Mouse (Mus musculus): ENCODE data around the gene Iqsec1.

Gene Iqsec1

GRCm38 (mm10) chr6:90786589-90786988 lies 201.9 kb downstream of the Iqsec1 start:
- DNase-seq (ENCODE audit: low spot score in 2 of 2): no peak

GRCm38 (mm10) chr6:90783945-90784344 lies 204.5 kb downstream of the Iqsec1 start:
- no peak for DNase-seq (ENCODE audit: low spot score in 2 of 2)

DNA sequence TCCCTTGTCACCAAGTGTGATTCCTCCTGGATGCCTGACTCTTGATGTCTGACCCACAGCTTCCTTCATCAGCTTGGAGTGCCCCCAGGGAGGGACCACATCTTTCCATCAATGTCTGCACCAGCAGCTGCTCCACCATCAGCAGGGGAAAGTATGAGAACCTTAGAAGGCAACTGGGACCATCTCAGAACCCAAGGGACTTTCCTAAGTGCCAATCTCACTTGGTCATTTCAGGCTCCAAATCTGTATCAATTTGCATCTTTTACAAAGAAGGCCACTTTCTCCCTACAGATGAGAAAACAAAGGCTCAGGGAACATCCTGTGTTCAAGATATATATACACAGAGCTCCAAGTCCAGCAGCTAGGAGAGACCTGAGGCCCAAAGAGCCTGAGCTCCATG lies 205.3 kb downstream of the Iqsec1 start:
- DNase-seq (ENCODE audit: low spot score in 2 of 2): no peak

DNA sequence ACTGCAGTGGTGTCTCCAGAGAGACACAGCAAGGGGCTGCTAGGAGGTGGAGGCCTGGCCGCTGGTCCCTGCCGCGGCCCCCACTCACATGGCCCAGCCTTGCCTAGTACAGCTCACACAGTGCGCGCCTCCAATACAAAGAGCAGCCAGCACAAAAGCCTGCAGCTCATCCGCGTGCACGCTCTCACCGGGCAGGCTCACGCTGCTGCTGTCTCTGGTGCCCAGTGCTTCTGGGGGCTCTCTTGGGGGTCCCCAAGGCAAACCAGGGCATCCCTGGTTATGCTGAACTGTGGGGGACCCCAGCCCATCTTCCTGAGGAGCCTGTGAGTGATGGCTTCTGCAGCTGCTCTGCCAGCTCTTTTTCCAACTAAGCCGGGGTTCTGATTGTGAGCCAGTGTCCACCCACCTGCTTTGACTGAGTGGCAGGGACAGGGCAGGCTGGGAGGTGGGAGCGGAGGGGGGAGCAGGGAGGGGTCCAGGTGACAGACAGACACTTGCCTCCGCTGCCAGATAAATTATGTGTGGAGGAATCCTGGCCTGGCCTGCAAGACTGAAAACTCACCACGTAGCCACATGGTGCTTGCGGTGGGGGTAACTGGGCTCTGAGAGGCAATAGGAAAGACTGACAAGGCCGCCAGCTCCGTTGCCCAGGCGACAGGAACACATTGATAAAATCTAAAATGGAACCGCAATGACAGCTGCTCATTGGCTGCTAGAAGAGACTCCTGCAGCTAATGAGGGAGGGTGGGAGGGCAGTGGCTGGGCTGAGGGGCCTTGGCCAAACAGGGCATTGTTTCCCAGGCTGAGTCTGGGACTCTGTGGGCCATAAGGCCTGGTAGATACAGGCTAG lies 206.3 kb downstream of the Iqsec1 start:
- no peak for DNase-seq (ENCODE audit: low spot score in 2 of 2)

DNA sequence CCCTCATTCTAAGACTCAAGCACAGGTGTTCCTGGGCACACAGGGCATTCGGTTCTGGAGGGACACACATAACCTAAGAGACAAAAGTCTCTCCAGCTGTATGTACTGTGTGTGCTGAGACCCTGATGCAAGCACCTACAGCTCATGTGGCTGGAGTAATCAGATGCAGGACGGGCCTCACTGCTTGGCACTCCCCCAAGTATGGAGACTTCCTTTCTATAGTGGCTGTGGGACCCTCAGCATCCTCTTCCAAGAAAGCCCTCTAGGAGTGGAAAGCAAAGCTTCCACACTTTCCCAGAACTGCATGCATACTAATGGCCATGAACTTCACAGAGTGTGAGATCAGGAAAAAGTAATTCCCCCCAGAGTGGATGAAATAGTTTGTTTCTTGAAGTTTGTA lies 208.0 kb downstream of the Iqsec1 start:
- DNase-seq (ENCODE audit: low spot score in 2 of 2): no peak

DNA sequence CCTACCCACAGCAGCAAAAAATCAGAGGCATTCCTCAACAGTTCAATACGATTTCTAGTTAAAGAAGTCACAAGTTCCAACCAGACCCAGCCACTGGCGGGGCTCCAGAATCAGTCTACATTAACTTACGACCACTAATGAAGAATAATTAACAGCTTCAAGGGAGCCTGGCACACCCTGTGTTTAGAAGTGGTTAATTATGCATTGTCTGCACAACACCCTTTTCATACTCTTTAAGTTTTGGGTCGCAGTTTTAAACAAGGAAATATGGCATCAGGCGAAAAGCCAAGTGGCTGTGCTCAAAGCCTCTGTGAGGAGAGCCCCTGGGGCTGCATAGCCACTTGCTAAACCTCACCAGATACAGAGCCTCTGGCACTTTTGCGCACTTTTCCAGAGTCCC lies 209.6 kb downstream of the Iqsec1 start:
- DNase-seq (ENCODE audit: low spot score in 2 of 2): no peak

DNA sequence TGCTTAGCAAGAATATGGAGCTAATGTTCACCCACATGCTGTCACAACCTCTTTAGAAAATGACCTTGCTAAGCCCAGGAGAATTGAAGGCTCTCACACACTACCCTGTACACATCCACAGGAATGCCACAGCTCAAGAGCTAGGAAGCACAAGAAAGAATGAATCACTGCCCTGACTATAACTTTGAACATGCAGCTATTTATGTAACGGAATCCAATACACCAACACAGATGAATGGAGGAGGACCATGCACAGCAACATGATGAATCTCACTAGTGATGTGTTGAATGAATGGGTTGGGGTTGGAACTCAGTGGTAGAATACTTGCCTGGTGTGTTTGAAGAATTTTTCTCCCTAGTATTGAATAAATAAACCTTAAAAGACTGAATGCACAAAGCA lies 211.2 kb downstream of the Iqsec1 start:
- no peak for DNase-seq (ENCODE audit: low spot score in 2 of 2)

- DNase-seq (ENCODE audit: low spot score in 2 of 2): no peak
Measured at GRCm38 (mm10) chr6:90775606-90776005, 212.9 kb downstream of the Iqsec1 start.

- DNase-seq (ENCODE audit: low spot score in 2 of 2): no peak
Measured at GRCm38 (mm10) chr6:90773811-90774233, 214.7 kb downstream of the Iqsec1 start.

DNA sequence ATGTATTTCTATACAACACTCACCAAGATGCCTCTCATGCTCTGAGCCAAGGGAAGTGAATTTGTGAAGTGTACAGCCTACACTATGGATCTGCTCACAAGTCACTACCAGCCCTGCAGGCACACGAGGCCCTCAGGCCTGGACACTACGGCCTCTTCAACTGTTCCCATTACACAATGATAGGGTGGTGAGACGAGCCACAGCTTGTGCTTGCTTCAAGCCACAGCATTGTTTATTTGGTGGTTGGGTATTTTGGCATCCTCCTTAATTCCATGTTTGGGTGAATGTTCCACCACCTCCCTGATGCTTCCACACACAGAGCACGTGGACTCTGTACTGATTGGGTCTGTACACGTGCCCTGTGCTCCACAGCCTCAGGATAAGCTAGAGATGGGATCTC lies 216.4 kb downstream of the Iqsec1 start:
- no peak for DNase-seq (ENCODE audit: low spot score in 2 of 2)

DNA sequence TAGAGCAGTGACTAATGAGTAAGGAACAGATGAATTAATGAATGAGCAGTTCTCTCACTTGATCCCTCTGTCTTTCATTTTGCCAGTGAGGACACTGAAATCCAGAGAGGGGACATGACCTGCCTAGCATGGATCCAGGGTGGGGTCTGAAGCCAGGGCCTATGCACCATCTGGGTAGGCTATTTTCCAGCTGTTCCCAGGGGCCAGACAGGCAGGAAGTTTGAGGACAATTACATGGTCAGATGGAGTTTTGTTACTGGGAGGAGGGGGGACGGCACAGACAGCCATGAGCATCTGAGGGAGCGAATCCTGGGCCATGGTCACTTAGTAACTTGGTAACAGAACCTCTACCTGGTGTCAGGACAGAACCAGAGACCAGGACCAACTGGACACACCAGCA lies 220.0 kb downstream of the Iqsec1 start:
- no peak for DNase-seq (ENCODE audit: low spot score in 2 of 2)

GRCm38 (mm10) chr6:90767874-90768273 lies 220.6 kb downstream of the Iqsec1 start:
- DNase-seq (ENCODE audit: low spot score in 2 of 2): no peak

GRCm38 (mm10) chr6:90764753-90765152 lies 223.7 kb downstream of the Iqsec1 start:
- DNase-seq (ENCODE audit: low spot score in 2 of 2): no peak

- peak; percentile 55 to 89 for DNase-seq (ENCODE audit: low spot score in 2 of 2)
Measured at GRCm38 (mm10) chr6:90763959-90764591, 224.4 kb downstream of the Iqsec1 start.

DNA sequence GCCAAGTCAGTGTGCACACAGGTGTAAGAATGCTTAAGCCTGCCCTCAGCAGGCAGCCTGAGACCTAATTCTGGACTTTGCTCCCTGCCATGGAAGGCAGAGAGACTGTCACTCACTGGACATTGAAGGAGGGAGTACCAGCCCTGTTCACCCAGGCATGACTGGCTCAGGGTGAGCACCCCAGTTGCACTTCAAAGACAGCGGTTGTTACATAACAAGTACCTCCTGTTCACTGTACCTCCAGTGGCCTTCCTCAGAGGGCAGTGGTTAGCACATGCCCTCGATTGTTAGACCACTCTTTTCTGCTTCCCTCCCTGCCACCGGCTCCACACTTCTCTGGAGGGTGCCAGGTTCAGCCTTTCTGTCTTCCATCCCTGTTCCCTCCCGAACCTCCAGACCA lies 225.2 kb downstream of the Iqsec1 start:
- no peak for DNase-seq (ENCODE audit: low spot score in 2 of 2)

GRCm38 (mm10) chr6:90762120-90762736 lies 226.3 kb downstream of the Iqsec1 start:
- no peak for DNase-seq (ENCODE audit: low spot score in 2 of 2)

- DNase-seq (ENCODE audit: low spot score in 2 of 2): no peak
Measured at GRCm38 (mm10) chr6:90761301-90762056, 227.0 kb downstream of the Iqsec1 start.

- DNase-seq (ENCODE audit: low spot score in 2 of 2): no peak
Measured at GRCm38 (mm10) chr6:90760886-90761285, 227.6 kb downstream of the Iqsec1 start.

GRCm38 (mm10) chr6:90759754-90760153 lies 228.7 kb downstream of the Iqsec1 start:
- DNase-seq (ENCODE audit: low spot score in 2 of 2): no peak

DNA sequence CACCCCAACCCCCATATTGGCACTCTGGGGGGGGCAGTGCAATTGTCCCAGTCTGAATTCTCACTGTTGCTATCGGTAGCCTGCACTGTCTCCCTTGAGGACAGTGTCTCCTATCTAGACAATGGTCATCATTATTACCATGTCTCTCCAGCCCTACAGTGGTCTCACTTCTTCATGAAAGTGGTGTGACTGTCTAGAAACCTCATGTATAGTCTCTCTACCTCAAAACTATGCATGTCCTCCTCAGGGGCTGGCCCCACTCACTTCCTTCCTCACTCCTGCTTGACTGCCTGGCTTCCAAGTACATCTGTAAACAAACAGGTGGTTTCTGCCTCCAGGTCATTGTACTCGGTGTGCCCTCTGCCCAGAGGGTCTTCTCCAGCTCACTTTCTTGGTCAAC lies 230.3 kb downstream of the Iqsec1 start:
- no peak for DNase-seq (ENCODE audit: low spot score in 2 of 2)

DNA sequence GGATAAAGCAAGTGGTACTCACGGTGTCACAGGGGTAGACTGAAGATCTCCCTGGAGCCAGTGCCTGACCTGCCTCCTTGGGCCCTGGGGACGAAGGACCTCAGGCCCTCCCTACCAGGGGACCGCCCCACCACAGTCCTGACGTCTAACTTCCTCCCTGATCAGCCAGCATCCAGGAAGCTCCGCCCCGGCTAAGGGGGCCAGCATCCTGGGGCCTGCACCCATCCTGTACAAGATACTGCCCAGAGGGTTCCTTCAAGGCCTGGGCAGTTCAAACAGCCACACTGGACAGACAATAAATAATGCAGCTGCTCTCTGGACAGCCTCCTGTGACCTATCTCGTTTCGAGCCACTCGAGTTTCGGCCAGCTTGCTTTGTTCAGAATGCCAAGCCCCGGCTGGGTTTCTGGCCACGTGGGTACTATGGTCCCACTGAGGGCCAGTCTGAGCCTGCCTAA lies 231.0 kb downstream of the Iqsec1 start:
- DNase-seq (ENCODE audit: low spot score in 2 of 2): no peak

GRCm38 (mm10) chr6:90756561-90756960 lies 231.9 kb downstream of the Iqsec1 start:
- no peak for DNase-seq (ENCODE audit: low spot score in 2 of 2)
